Mouse (Mus musculus): ENCODE data around the gene Loxl1.

The Loxl1 gene

DNA sequence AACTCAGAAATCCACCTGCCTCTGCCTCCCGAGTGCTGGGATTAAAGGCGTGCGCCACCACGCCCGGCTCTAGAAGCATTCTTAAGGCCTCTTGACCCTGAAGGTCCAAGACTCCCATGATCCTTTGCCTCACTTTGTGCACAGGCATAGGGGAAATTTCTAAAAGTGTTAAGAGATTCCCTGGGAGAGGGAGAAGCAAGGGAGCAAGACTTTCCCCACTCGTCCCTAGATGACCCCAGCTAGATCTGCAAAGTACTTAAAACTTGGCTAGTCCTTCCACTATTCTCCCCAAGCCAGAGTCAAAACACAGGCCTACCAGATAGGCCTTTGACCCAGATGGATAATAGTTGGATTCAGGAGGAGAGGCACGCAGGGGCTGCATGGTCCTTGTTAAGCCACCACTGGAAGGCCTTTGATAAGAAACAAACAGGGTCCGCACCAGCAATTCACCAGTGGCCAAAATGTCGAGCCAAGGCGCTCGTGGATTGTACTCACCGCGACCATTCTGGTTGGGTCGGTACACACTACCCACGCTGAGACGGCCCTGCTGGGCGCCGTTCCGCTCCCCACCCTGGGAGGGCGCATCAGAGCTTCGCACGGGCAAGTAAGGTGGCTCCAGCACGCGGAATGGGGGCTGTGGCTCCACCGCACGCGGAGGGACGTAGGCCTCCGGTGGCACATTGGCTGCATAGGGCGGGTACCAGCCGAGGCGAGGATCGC is 1.6 kb downstream of the Loxl1 start:
- no peak for DNase-seq (ENCODE audit: low read depth, low spot score)

DNA sequence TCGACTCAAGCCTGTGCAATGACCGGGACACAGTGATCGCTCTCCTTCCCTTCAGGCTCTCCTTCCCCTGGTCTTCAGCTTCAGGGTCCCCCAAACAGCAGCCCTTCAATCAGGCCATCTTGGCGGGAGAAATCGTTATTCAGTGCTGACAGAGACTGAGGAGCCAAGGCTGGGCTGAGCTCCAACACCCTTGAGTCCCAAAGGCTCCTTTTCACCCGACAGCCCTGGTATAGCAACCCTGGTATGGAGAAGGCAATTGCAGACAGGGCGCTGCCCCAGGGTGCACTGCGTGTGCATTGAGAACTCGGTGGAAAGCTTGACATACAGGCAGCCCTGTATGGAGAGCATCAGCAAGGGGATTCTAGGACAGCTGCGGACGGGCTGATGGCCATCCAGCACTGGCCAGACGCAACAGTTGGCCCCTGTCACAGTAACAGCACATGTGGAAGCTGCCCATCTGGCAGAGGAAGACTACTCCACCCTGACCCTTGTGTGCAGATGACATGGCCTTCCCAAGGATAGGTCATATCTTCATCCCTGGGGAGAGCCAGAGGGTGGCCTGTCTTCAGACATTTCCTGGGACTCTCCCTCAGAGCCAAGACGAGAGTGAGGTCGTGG is 2.8 kb downstream of the Loxl1 start:
- no peak for DNase-seq (ENCODE audit: low read depth, low spot score)

DNA sequence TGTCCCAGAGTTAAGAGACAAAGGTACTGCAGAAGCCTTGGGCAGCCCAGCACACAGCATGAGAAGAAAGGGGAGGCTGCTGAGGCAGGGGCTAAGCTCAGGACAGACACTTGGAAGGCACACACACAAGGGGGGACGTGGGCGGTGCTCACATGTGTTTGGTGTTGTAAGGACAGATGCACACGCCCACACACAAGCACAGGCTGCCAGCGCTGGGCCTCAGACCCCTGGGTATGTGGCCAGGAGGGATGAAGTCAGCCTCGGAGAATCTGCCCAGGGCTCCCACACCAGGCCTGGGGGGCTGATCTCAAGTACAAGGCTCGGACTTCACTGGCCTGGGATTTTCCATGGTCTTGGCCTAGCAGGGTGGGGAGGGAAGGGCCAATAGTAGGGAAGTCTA is 4.6 kb downstream of the Loxl1 start:
- DNase-seq (ENCODE audit: low read depth, low spot score), result no peak

DNA sequence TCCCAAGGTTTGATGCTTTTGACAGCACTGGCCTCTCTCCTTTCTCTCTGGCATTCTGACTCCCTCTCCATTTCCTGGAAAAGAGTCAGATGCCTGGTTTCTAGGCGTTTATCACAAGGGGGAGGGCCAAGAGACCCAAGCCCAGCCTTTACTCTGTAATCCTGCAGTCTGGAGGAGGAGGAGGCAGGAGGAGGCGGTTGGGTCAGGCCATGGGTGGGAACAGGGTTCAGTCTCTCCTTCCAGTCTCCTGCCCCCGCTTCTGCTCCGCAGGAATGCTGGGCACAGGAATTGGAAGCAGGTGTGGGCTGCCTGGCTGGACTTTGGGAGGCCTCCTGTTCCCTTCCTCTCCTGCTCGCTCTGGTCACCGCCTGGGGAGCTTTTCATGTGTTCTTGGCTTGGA is 7.3 kb downstream of the Loxl1 start:
- no peak for DNase-seq (ENCODE audit: low read depth, low spot score)

DNA sequence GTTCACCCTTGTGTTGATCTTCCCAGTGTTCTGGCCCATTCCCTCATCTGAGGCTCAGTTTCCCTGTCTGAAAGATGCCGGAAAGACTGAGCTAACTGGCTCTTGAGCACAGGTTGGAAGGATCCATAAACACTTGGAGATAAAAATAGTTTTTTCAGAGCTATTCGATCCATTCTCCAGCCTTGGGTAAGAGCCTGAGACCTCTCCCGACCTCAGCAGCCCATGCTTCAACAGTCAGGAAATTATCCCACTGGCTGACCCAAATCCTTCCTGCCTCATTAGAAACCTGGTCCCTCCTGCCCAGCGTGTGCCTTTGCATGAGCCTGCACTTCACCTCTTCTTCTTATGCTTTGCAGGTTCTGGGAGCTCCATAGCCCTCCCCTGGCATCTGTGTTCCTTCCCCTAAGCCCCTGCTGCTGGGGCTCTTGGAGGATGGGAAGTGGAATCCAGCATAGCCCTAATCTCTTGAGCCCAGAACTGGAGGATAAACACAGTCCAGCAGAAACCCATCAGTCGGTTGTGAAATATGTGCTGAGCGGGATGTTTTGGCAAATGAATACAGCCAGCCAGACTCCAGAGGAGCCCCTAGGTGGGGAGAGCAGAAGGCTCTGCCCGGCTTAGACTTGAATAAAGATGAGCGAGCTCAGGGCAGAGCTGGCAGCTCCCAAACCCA is 9.3 kb downstream of the Loxl1 start:
- peak; percentile 50 for DNase-seq (ENCODE audit: low read depth, low spot score)

DNA sequence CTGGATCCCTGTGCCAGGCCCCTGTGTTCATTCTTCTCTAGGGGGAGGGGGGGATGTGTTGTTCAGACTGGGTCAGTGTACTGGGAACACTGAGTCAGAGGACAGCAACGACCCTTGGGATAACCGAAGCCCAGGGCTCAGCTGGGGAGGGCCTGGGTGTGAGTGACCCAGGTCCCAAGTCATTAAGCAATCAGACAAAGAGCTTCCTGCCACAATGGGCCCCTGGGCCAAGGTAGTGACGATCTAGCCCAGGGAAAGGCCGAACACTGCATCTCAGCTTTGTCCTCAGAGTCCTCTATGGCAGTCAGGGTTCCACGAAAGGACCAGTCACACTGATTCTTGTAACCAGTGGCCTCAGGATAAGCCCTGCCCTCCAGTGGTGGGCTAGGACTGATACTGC is 9.9 kb downstream of the Loxl1 start:
- DNase-seq (ENCODE audit: low read depth, low spot score), result no peak

DNA sequence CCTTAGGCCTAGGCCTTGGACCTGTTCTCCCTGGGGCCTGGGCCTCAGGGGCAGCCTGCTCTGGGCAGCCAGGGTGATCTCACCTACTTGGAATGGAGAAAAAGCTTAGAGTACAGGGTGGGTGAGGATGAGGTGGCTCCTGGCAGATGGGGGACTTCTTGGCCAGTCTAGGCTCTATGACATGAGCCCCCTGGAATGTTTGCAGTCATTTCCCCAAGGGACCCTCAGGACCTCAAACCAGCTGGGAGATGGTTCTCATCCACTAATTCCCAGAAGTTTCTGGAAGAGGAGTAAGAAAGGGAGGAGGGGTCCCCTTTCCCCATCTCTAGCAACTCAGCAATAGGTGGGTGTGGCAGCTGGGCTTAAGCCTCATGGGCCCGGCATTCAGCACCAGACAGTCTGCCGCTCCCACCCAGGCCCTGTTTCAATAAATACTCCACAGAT is 13.6 kb downstream of the Loxl1 start:
- DNase-seq (ENCODE audit: low read depth, low spot score), result no peak

DNA sequence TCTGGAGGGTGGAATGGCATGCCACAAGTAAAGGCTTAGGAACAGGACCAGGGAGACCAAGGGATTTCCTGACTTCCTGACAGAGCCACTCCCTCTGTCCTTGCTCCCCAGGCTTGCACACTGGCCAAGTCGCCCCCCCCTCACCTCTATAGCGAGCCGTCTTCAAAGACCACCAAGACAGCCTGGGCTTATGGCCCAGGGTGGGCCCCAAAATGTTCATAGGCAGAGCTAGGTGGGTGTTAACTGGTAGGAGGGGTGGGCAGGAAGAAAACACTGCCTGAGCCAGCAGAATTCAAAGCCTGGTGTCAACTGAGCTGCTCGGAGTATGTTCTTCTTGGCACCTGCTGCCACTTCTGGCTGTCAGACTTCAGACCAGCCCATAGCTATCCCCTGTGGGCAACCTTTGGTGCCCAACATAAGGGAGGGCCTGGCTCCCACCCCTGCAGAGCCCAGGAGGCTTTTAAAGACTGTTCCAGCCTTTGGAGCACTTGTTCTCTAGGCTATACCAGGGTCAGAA is 15.0 kb downstream of the Loxl1 start:
- DNase-seq (ENCODE audit: low read depth, low spot score), result no peak

DNA sequence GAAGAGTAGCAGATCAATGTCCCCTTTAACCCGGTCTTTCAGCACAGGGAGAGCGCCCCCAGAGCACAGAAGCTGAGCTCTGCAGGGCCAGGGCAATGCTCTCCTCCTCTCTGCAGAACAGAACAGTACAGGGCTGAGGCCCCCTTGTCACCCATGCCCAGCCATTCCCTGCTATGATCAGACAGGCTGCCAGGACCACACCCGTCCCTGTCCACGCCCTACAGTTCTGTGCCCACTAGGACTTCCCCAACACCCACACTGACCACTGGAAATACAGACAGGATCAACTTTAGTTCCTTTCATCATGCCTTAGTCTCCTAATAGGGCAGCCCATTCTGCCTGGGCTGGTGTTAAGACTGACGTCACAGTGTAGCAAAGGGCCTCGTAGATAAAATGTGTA is 15.9 kb downstream of the Loxl1 start:
- no peak for DNase-seq (ENCODE audit: low read depth, low spot score)

DNA sequence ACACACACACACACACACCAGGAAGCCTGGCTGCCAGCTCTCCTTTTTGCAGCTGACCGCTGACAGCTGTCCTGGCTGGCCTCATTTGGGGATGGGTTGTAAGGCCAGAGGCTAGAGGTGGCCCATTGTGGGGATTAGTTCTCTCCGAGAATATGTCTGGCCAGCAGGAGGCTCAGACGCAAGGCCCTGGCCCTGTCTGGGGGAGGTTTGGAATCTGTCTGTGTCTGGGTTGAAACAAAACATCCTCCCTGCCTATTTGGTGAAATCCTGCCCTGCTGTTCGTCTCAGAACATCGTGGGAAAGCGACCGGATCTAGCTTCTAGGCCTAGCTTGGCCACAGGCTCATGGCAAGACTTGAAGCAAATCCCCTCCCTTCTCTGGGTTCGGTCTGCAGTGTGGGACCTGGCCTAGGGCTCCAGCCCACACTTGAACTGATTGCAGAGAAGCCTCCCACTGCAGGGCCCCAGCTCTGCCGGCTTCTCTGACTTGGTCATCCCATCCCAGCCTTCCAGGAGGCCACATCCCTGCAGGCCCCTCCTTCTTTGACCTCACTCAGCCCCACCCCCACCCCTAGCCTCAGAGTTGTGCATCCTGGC is 17.1 kb downstream of the Loxl1 start:
- no peak for DNase-seq (ENCODE audit: low read depth, low spot score)

DNA sequence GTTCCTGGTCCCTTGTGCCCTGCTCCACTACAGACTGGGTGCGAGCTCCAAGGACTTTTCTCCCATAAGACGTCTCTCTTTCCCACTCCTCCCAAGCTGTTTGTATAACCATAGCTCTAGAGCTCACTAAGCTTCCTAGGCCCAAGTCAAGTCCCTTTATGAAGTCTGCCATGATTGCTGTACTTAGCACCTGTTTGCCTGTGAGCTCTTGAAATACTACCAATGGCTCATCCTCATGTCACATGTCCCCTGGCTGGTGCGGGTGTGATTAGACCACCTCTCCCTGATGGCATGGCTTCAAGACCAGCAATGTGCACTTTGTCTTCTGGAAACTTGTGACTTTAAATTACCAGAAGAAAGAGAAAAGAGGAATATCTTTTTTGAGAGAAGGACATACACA is 17.6 kb downstream of the Loxl1 start:
- DNase-seq (ENCODE audit: low read depth, low spot score), result no peak

DNA sequence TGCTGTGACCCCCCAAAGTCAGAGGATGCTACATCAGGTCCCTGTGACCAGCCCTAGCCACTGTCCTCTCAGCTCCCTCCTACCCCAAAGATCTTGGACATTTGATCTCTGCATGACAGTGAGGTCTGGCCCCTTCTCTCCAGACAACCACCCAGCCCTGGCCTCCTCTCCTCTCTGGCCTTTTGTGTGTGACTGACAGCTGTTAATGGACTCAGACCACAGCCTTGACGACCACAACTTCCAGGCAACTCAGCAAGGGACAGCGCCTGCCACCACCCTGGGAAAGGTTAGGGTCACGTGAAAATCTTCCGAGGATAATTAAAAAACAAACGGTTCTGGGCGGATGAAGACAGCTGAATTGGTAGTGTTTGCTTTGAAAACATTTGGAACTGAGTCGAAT is 18.5 kb downstream of the Loxl1 start:
- no peak for DNase-seq (ENCODE audit: low read depth, low spot score)

DNA sequence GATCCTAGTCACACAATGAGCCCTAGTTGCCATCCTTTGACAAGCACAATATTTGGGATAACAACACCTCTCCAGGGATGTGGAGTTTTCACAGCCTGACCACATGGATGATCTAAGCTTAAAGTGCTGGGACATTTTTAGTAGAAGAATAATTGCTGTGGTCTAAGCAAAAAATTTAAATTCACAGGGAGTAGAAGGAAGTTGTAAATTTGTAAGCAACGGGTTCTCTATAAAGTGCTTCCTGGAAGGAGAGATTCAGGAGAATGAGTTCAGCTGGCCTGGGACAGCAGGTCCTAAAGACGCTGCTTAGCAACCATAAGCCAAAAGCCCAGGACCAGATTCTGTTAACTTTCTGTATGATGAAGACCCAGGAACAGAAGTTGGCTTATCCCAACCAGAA is 23.1 kb downstream of the Loxl1 start:
- no peak for DNase-seq (ENCODE audit: low read depth, low spot score)

DNA sequence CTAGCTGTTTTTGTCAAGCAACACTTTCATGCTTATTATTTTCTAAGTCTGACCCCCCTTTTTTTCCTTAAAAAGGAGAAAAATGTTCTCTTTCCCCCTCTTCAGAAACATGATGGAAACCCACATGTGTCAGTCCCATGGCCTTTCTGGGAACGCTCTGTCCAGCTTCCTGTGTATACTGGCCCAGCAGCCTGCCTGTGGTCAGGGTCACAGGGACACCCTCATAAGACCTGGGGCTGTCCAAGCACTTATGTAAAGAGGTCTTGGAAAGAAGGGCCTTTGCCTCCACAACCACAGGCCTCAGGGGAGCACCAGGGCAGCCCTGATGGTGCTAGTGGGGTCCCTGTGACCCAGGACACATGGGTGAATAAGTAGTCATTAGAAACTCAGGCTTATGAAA is 23.9 kb downstream of the Loxl1 start:
- DNase-seq (ENCODE audit: low read depth, low spot score), result no peak

DNA sequence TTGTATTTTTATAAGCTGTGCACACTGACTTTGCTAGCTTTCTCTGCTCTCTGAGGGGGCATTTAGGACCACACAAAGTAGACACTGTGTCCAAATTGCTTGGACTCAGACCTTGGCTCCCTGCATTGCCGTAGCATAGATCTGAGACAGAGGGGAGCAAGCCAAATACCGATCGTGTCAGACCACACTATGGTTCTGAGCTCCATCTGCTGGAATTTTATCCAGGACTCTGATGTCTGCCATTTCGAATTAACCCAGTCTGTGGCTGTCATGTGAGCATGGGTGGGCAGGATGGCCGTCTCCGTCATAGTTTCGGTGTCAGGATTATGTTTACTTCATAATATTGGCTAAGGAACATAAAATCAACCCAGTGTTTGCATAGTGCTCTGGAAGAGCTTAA is 29.6 kb downstream of the Loxl1 start:
- no peak for DNase-seq (ENCODE audit: low read depth, low spot score)

DNA sequence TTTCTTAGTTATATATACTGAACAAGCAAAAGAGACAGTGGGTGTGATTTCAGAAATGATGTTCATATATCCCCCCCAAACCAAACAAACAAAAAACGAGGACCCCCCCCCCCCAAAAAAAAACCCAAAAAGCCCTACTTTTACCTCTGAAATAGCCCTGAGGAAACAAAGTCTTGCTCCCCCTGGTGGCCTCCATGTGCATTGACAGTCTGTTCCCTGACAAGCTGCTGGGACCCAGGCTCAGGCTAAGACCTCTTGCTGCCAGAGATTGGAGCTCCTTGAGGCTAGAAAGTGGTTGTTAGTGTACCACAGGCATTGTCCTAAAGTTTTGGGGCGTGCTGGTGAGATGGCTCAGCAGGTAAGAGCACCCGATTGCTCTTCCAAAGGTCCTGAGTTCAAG is 31.4 kb downstream of the Loxl1 start:
- no peak for DNase-seq (ENCODE audit: low read depth, low spot score)

DNA sequence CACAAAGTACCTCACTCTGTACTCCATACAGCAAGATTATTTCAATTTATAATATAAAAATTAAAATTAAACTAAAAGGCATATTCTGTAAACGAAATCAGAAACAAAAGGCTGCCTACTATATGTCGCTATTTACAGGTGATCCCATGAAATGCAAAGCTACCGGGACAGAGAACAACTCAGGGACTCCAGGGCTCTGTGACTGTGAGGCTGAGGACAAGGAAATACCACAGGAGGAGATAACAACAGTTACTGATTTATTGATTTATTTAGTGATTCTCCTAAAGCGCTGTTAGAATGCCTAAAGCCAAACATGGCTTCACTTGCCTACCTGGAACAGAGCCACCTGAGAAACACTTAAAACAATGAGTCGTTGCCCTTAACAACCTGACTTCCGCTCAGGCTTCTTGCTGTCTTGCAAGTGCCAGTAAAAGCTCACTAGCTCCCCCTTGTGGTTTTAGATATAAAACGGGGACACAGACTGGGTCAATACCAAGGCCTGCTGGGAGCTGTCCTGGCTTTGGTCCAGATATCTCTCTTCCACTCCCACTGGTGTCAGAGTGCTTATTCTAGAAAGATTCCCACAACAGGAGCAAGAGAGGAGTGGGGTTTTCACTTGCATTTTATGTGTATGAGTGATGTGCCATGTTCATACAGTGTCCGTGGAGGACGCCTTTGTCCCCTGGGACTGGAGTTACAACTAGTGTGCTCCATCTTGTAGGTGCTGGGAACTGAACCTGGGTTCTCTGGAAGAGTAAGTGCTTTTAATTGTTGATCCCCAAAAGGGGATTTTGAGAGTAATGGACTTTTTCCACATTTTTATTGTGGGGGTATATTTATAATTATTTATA is 32.5 kb downstream of the Loxl1 start:
- DNase-seq (ENCODE audit: low read depth, low spot score), result peak; percentile 87

DNA sequence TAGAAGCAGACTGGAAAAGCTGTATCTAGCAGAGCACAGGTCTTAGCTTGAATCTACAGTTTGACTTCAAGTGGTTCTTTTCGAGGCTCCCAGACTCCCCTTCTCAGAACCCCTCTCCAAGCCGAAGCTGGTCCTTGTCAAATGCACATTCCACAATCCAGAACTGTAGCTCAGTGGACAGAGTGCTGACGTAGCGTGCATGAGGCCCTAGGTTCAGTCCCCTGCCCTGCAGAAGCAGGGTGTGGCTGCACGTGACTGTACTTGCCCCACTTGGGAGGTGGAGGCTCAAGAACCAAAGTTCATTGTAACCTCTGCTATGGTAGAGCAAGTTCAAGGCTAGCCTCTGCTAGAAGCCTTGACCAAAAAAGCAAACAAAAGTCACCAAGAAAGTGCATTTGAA is 33.2 kb downstream of the Loxl1 start:
- DNase-seq (ENCODE audit: low read depth, low spot score), result no peak

DNA sequence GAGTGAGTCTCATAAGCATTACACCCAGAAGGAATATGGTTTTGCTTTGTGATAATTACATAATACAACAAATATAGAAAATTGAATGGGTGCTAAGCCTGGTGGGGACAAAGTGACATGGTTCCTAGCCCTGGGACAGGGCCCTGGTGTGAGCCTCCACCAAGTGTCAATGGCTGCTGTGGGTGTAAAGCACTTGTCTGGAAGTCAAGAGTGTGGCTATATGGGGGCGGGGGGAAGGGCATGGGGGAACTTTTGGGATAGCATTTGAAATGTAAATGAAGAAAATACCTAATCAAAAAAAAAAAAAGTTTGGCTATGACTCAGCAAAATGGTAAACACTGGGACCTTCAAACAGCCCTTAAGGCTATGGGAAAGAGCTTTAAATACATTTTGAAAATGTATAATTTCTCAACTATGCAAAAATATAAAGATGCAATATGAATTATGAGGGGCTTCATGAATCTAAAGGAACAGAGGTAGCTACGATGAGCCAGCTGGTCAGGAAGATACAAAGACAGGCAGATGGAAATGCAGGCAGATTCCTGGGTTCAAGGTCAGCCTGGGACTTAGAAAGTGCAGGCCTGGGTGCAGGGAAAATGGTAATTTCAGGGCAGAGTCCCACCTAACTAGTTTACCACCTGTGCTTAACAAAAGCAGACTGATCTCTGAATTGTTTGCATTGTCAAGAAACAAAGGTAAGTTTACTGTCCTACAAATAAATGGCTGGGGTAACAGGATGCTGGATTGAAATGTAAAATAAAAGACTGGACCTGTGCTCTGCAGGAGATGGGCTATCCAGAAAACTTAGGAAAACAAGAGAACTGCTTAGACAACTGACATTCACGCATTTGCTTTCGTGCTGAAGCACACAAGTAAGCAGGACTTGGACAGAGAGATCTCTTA is 33.9 kb downstream of the Loxl1 start:
- DNase-seq (ENCODE audit: low read depth, low spot score), result no peak

DNA sequence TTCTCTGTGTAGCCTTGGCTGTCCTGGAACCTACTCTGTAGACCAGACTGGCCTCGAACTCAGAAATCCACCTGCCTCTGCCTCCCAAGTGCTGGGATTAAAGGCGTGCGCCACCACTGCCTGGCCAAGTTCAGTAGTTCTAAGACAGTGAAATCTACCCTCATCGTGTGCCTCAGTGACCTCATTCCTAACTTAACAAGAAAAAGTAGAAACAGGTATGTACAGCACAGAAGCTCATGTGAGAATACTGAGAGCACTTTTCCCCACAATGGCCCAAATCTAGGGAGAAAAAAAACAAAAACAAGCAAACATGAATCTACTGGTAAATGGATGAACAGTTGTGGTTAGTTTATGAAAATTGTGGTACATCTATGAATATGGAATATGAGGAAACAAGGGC is 34.7 kb downstream of the Loxl1 start:
- DNase-seq (ENCODE audit: low read depth, low spot score), result no peak

DNA sequence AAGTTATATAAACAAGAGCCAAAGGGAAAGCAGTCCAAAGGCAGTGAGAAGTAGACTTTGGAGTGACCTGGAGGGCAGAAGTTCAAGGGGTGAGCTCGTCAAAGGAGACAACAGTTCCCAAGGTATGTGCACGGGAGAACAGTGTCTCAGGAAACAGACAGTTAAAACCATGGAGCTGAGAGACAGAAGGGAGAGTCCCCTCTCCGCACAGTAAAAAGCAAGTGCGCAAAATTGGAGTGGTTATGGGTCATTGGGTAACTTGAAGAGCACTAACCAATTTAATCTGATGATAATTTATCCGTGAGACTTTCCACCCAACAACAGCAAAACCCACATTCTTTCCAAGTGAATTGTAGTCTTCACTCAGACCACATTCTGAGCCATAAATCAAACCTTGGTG is 36.6 kb downstream of the Loxl1 start:
- no peak for DNase-seq (ENCODE audit: low read depth, low spot score)
